Comparison of ENCODE assay signal across 8 mouse cellular contexts in genomic region chr1:74661448-74662195, GRCm38 (mm10). TPM values are rescaled to one million over a fixed set of nuclear protein-coding genes. Genes with fewer than 3 reads are reported as not detected.
DNase-seq lines count a peak whose midpoint lies in the region; ATAC-seq and TF ChIP-seq lines count a peak whose summit lies in the region.

TSS of gene Ttll4 (plus strand) at chr1:74661745.

- H3K9ac ChIP-seq in embryonic facial prominence, embryonic 13.5 days: peak within 1 kb of the TSS; percentile 89
- H3K9ac ChIP-seq in limb, embryonic 12.5 days (replicated peaks): peak within 1 kb of the TSS; percentile 75
- peak within 1 kb of the TSS; percentile 61 for H3K9ac ChIP-seq in midbrain, embryonic 15.5 days

- TF ChIP-seq CTCF in kidney, adult 2 months (conservative IDR thresholded peaks at IDR 0.05; ENCODE audit: insufficient read depth, insufficient read length, low read depth, low read length): peak; percentile 65
- TF ChIP-seq CTCF in spleen, adult 2 months (IDR thresholded peaks at IDR 0.05; ENCODE audit: extremely low read depth, insufficient read depth, insufficient read length, insufficient replicate concordance): peak; percentile 62; the same call in 1 of the 2 replicates

- H3K4me1 ChIP-seq in embryonic facial prominence, embryonic 13.5 days: peaks cover 14% of the 10 kb centered on the region
- H3K4me1 ChIP-seq in kidney, adult 2 months (ENCODE audit: control insufficient read depth, insufficient read depth, low read length): peaks cover 28% of the 10 kb centered on the region
- peaks cover 12% of the 10 kb centered on the region for H3K4me1 ChIP-seq in limb, embryonic 12.5 days (replicated peaks)
- H3K4me1 ChIP-seq in midbrain, embryonic 15.5 days: peaks cover 14% of the 10 kb centered on the region
- no peaks in the 10 kb centered on the region for H3K4me1 ChIP-seq in spleen, adult 2 months (ENCODE audit: control insufficient read depth, insufficient read depth, insufficient read length)

- peak within 1 kb of the TSS; percentile 82 for H3K27ac ChIP-seq in embryonic facial prominence, embryonic 13.5 days
- peak within 1 kb of the TSS; percentile 94 for H3K27ac ChIP-seq in kidney, adult 2 months (ENCODE audit: insufficient read depth, low read depth, low read length)
- H3K27ac ChIP-seq in limb, embryonic 12.5 days: peak within 1 kb of the TSS; percentile 80
- H3K27ac ChIP-seq in midbrain, embryonic 15.5 days: peak within 1 kb of the TSS; percentile 87
- H3K27ac ChIP-seq in spleen, adult 2 months (ENCODE audit: insufficient read depth, low read length): peak within 1 kb of the TSS; percentile 59; the same call in 1 of the 2 replicates

- peak; percentile 98 for ATAC-seq in embryonic facial prominence, embryonic 13.5 days (ENCODE audit: insufficient number of reproducible peaks, insufficient read depth, low FRiP score, low TSS enrichment, low read depth)
- ATAC-seq in limb, embryonic 12.5 days (ENCODE audit: insufficient number of reproducible peaks, insufficient read depth, low FRiP score, low TSS enrichment, low read depth): peak; percentile 99
- peak; percentile 99 for ATAC-seq in midbrain, embryonic 15.5 days (replicated peaks)

- peaks cover 6% of the 10 kb centered on the region; the same call in 1 of the 2 replicates for H3K36me3 ChIP-seq in embryonic facial prominence, embryonic 13.5 days
- H3K36me3 ChIP-seq in kidney, adult 2 months (ENCODE audit: control insufficient read depth, insufficient read depth, low read length): no peaks in the 10 kb centered on the region
- H3K36me3 ChIP-seq in limb, embryonic 12.5 days: peaks cover 4% of the 10 kb centered on the region; the same call in 1 of the 2 replicates
- H3K36me3 ChIP-seq in midbrain, embryonic 15.5 days (replicated peaks): no peaks in the 10 kb centered on the region
- no peaks in the 10 kb centered on the region for H3K36me3 ChIP-seq in spleen, adult 2 months (ENCODE audit: control insufficient read depth, insufficient read depth, low read length)

- TF ChIP-seq POLR2A in kidney, adult 2 months (IDR thresholded peaks at IDR 0.05; ENCODE audit: low read depth, low read length): no peak
- TF ChIP-seq POLR2A in spleen, adult 2 months (IDR thresholded peaks at IDR 0.05; ENCODE audit: low read depth, low read length): no peak

- peak within 1 kb of the TSS; percentile 62 for H3K4me2 ChIP-seq in embryonic facial prominence, embryonic 13.5 days
- H3K4me2 ChIP-seq in limb, embryonic 12.5 days: peak within 1 kb of the TSS; percentile 68
- H3K4me2 ChIP-seq in midbrain, embryonic 15.5 days: peak within 1 kb of the TSS; percentile 63

- WGBS in embryonic facial prominence, embryonic 13.5 days: under 1% methylated on average over 57 of the region's 66 CpGs
- 1% methylated on average over 65 of the region's 66 CpGs for WGBS in kidney, adult 2 months
- WGBS in limb, embryonic 12.5 days: under 1% methylated on average over 66 of the region's 66 CpGs
- under 1% methylated on average over 66 of the region's 66 CpGs for WGBS in midbrain, embryonic 15.5 days
- under 1% methylated on average over 62 of the region's 66 CpGs for WGBS in spleen, adult 2 months

- H3K9me3 ChIP-seq in embryonic facial prominence, embryonic 13.5 days: no peaks in the 10 kb centered on the region
- H3K9me3 ChIP-seq in limb, embryonic 12.5 days: no peaks in the 10 kb centered on the region
- no peaks in the 10 kb centered on the region for H3K9me3 ChIP-seq in midbrain, embryonic 15.5 days

- peak within 1 kb of the TSS; percentile 91 for H3K4me3 ChIP-seq in embryonic facial prominence, embryonic 13.5 days
- peak within 1 kb of the TSS; percentile 100 for H3K4me3 ChIP-seq in kidney, adult 2 months (ENCODE audit: insufficient read depth, low read depth, low read length)
- peak within 1 kb of the TSS; percentile 85 for H3K4me3 ChIP-seq in limb, embryonic 12.5 days (replicated peaks)
- H3K4me3 ChIP-seq in midbrain, embryonic 15.5 days: peak within 1 kb of the TSS; percentile 72
- H3K4me3 ChIP-seq in spleen, adult 2 months (ENCODE audit: extremely low read depth, insufficient read depth, insufficient read length): peak within 1 kb of the TSS; percentile 94

- peak; percentile 94 for DNase-seq in 3134 (ENCODE audit: extremely low read depth, insufficient read length, low spot score)
- peak; percentile 96 to 97 for DNase-seq in adrenal gland, postnatal 36 days
- peak; percentile 97 for DNase-seq in heart, adult 18-20 months
- peak; percentile 98 for DNase-seq in kidney, adult 2 months
- peak; percentile 76 to 89 for DNase-seq in spleen, adult 2 months (ENCODE audit: low read depth in 1 of 2, low spot score in 2 of 2)

- H3K27me3 ChIP-seq in embryonic facial prominence, embryonic 13.5 days: no peaks in the 10 kb centered on the region
- H3K27me3 ChIP-seq in kidney, adult 2 months (replicated peaks; ENCODE audit: control insufficient read depth, insufficient read depth, low read length): no peaks in the 10 kb centered on the region
- H3K27me3 ChIP-seq in limb, embryonic 12.5 days: no peaks in the 10 kb centered on the region
- H3K27me3 ChIP-seq in midbrain, embryonic 15.5 days (replicated peaks): no peaks in the 10 kb centered on the region
- H3K27me3 ChIP-seq in spleen, adult 2 months (ENCODE audit: control insufficient read depth, insufficient read depth, low read length): no peaks in the 10 kb centered on the region

RNA-seq across cellular contexts. Expression of gene Ttll4, which starts in this region (rescaled TPM):
- 10 to 100 TPM; 18.3 to 21.8 TPM for total RNA-seq in adrenal gland, postnatal 36 days (2021)
- 12.9 and 17.6 TPM in 2 replicates for polyA plus RNA-seq in embryonic facial prominence, embryonic 13.5 days (2015; fragmentation: Nextera tagmentation; extraction: Ambion mirVana)
- total RNA-seq in heart, adult 18-20 months (2021): 1 to 10 TPM; 9.1 to 9.3 TPM
- polyA plus RNA-seq in kidney, adult 2 months (2012; rRNA removed): 11.2 and 15.2 TPM in 2 replicates
- 30.4 and 33.6 TPM in 2 replicates for polyA plus RNA-seq in limb, embryonic 12.5 days (2016; fragmentation: Nextera tagmentation; extraction: Ambion mirVana)
- 10.6 and 10.9 TPM in 2 replicates for polyA plus RNA-seq in midbrain, embryonic 15.5 days (2015; fragmentation: Nextera tagmentation; extraction: Ambion mirVana)
- polyA plus RNA-seq in spleen, adult 2 months (2012; rRNA removed): 10.4 and 13.4 TPM in 2 replicates

Comparison
In these comparisons a context has a peak if more than half of its experiments do, and no peak if none do; other contexts are left out.
1. Peak in every context shown above with its lines: DNase-seq, ATAC-seq, H3K4me3 ChIP-seq and H3K27ac ChIP-seq.